Mouse (Mus musculus): Measurements from ENCODE around the gene Gm20388. TPM values are rescaled to one million over a fixed set of nuclear protein-coding genes. Genes with fewer than 3 reads are reported as not detected.

Gene Gm20388
- polyA plus RNA-seq, 1 experiment = 49.7 TPM

DNA sequence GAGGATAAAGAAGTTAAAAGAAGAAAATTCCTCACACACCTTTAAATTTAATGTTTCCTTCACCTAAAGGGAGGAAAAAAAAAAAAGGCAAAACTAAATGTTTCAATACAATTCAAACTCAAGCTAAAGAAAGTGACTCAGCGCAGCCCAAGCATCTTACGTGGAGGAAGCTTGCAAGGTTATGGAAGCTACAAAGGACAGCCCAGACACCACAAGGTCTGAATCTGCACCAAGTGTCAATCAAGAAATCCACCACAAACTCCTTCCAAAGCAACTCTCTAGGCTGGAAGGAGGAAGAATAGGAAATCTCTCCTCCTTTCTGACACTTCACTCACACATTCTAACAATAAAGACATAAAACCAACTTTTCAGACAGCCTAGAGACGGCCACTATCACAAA is 3068.8 kb downstream of the Gm20388 start:
- H3K4me3 ChIP-seq (ENCODE audit: insufficient read depth, low read depth, low read length) = no peak overlapping the region
- DNase-seq = no peak
- H3K4me1 ChIP-seq (ENCODE audit: control insufficient read depth, insufficient read depth, low read length) = peaks cover 27% of the 10 kb centered on the region
- H3K27me3 ChIP-seq (replicated peaks; ENCODE audit: control insufficient read depth, insufficient read depth, low read length) = no peaks in the 10 kb centered on the region
- no peak overlapping the region for H3K27ac ChIP-seq (ENCODE audit: insufficient read depth, low read depth, low read length)
- 81% methylated on average over 3 of the region's 3 CpGs for WGBS
- TF ChIP-seq CTCF (conservative IDR thresholded peaks at IDR 0.05; ENCODE audit: insufficient read depth, insufficient read length, low read depth, low read length) = no peak
- no peak for TF ChIP-seq POLR2A (IDR thresholded peaks at IDR 0.05; ENCODE audit: low read depth, low read length)
- H3K36me3 ChIP-seq (ENCODE audit: control insufficient read depth, insufficient read depth, low read length) = no peaks in the 10 kb centered on the region

DNA sequence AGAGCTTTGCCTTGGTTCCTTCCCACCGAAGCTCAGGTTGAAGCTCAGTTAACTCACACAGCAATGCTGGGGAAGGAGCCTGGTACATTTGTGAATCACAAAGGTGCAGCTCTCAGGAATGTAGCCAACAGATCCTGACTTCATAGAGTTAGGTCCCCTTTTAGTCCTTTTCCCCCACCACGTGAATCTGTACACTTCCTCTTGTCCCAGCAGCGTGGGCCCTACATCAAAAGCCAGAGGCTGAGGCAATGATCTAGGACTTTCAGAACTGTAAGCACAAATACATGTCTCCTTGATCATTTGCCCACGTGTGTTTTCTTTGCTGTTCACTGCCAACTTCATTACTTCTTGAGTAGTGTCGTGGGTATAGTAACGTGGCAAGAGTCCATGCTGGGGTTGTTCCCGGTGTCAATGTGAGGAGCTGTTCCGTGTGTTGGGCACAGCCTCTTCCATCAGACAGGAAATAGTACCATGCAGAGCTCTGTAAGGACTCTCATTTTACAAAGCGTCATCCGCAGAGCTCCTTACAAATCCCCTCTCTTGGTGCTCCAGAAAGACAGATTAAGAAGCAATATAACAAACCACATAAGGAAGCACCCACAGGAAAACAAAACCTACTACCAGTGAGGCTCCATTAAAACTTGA is 3069.3 kb downstream of the Gm20388 start:
- Histone ChIP-seq H3K4me1 (ENCODE audit: control insufficient read depth, insufficient read depth, low read length) (peaks cover 27% of the 10 kb centered on the region), H3K36me3 (ENCODE audit: control insufficient read depth, insufficient read depth, low read length) (no peaks in the 10 kb centered on the region), H3K27ac (ENCODE audit: insufficient read depth, low read depth, low read length) (no peak overlapping the region), H3K4me3 (ENCODE audit: insufficient read depth, low read depth, low read length) (no peak overlapping the region), H3K27me3 (replicated peaks; ENCODE audit: control insufficient read depth, insufficient read depth, low read length) (no peaks in the 10 kb centered on the region)
- no peak for DNase-seq
- 41% methylated on average over 10 of the region's 10 CpGs for WGBS
- no peak for TF ChIP-seq CTCF (conservative IDR thresholded peaks at IDR 0.05; ENCODE audit: insufficient read depth, insufficient read length, low read depth, low read length)

GRCm38 (mm10) chr8:122981646-122982045 is 3071.0 kb downstream of the Gm20388 start:
- Histone ChIP-seq H3K27ac (ENCODE audit: insufficient read depth, low read depth, low read length) (no peak overlapping the region), H3K4me1 (ENCODE audit: control insufficient read depth, insufficient read depth, low read length) (peaks cover 30% of the 10 kb centered on the region), H3K36me3 (ENCODE audit: control insufficient read depth, insufficient read depth, low read length) (no peaks in the 10 kb centered on the region), H3K4me3 (ENCODE audit: insufficient read depth, low read depth, low read length) (no peak overlapping the region), H3K27me3 (replicated peaks; ENCODE audit: control insufficient read depth, insufficient read depth, low read length) (no peaks in the 10 kb centered on the region)
- 61% methylated on average over 5 of the region's 5 CpGs for WGBS
- no peak for DNase-seq
- no peak for TF ChIP-seq CTCF (conservative IDR thresholded peaks at IDR 0.05; ENCODE audit: insufficient read depth, insufficient read length, low read depth, low read length)
- no peak for TF ChIP-seq POLR2A (IDR thresholded peaks at IDR 0.05; ENCODE audit: low read depth, low read length)

- WGBS = 38% methylated on average over 19 of the region's 19 CpGs
- no peak overlapping the region for H3K27ac ChIP-seq (ENCODE audit: insufficient read depth, low read depth, low read length)
- peak; percentile 67 for DNase-seq
These were observed 3072.7 kb downstream of the Gm20388 start for GRCm38 (mm10) chr8:122983178-122983942.

GRCm38 (mm10) chr8:122984175-122984574 is 3073.5 kb downstream of the Gm20388 start:
- 76% methylated on average over 3 of the region's 3 CpGs for WGBS
- Histone ChIP-seq H3K27ac (ENCODE audit: insufficient read depth, low read depth, low read length) (no peak overlapping the region), H3K4me1 (ENCODE audit: control insufficient read depth, insufficient read depth, low read length) (peaks cover 33% of the 10 kb centered on the region), H3K4me3 (ENCODE audit: insufficient read depth, low read depth, low read length) (no peak overlapping the region), H3K36me3 (ENCODE audit: control insufficient read depth, insufficient read depth, low read length) (no peaks in the 10 kb centered on the region), H3K27me3 (replicated peaks; ENCODE audit: control insufficient read depth, insufficient read depth, low read length) (no peaks in the 10 kb centered on the region)
- no peak for DNase-seq
- TF ChIP-seq CTCF (conservative IDR thresholded peaks at IDR 0.05; ENCODE audit: insufficient read depth, insufficient read length, low read depth, low read length) (no peak), POLR2A (IDR thresholded peaks at IDR 0.05; ENCODE audit: low read depth, low read length) (no peak)

More at GRCm38 (mm10) chr8:122983178-122983942, 3072.7 kb downstream of the Gm20388 start:
- no peak overlapping the region for H3K4me3 ChIP-seq (ENCODE audit: insufficient read depth, low read depth, low read length)
- no peak for TF ChIP-seq POLR2A (IDR thresholded peaks at IDR 0.05; ENCODE audit: low read depth, low read length)
- TF ChIP-seq CTCF (conservative IDR thresholded peaks at IDR 0.05; ENCODE audit: insufficient read depth, insufficient read length, low read depth, low read length) = peak; percentile 61
- H3K27me3 ChIP-seq (replicated peaks; ENCODE audit: control insufficient read depth, insufficient read depth, low read length) = no peaks in the 10 kb centered on the region
- H3K4me1 ChIP-seq (ENCODE audit: control insufficient read depth, insufficient read depth, low read length) = peaks cover 33% of the 10 kb centered on the region
- no peaks in the 10 kb centered on the region for H3K36me3 ChIP-seq (ENCODE audit: control insufficient read depth, insufficient read depth, low read length)

GRCm38 (mm10) chr8:122986501-122987184 is 3076.0 kb downstream of the Gm20388 start:
- no peak for DNase-seq
- peaks cover 42% of the 10 kb centered on the region for H3K4me1 ChIP-seq (ENCODE audit: control insufficient read depth, insufficient read depth, low read length)
- WGBS = 62% methylated on average over 8 of the region's 8 CpGs

DNA sequence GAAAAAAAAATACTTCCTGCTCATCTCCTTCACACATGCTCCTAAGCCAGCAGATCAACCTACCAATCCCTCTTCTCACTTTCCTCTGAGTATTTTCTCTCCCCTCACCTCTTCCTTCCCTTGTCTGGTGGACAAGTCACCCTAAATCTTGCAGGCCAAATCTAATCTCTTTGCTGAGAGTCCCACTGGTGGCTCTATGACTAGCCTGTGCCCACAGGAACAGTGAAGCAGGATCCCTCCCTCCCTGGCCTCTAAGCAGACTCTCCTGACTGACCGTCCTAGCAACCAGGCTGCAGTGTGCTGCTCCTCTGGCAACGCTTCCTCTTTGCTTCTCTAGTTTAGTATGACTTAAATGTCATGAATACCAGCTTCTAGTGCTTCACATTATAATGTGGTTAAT is 3076.6 kb downstream of the Gm20388 start:
- Histone ChIP-seq H3K36me3 (ENCODE audit: control insufficient read depth, insufficient read depth, low read length) (no peaks in the 10 kb centered on the region), H3K27ac (ENCODE audit: insufficient read depth, low read depth, low read length) (no peak overlapping the region), H3K27me3 (replicated peaks; ENCODE audit: control insufficient read depth, insufficient read depth, low read length) (no peaks in the 10 kb centered on the region), H3K4me1 (ENCODE audit: control insufficient read depth, insufficient read depth, low read length) (peaks cover 46% of the 10 kb centered on the region), H3K4me3 (ENCODE audit: insufficient read depth, low read depth, low read length) (no peak overlapping the region)
- 6% methylated on average over 2 of the region's 2 CpGs for WGBS
- DNase-seq = no peak
- TF ChIP-seq CTCF (conservative IDR thresholded peaks at IDR 0.05; ENCODE audit: insufficient read depth, insufficient read length, low read depth, low read length) (no peak), POLR2A (IDR thresholded peaks at IDR 0.05; ENCODE audit: low read depth, low read length) (no peak)

More at GRCm38 (mm10) chr8:122986501-122987184, 3076.0 kb downstream of the Gm20388 start:
- no peak overlapping the region for H3K27ac ChIP-seq (ENCODE audit: insufficient read depth, low read depth, low read length)
- H3K27me3 ChIP-seq (replicated peaks; ENCODE audit: control insufficient read depth, insufficient read depth, low read length) = no peaks in the 10 kb centered on the region
- H3K4me3 ChIP-seq (ENCODE audit: insufficient read depth, low read depth, low read length) = no peak overlapping the region
- TF ChIP-seq POLR2A (IDR thresholded peaks at IDR 0.05; ENCODE audit: low read depth, low read length) (no peak), CTCF (conservative IDR thresholded peaks at IDR 0.05; ENCODE audit: insufficient read depth, insufficient read length, low read depth, low read length) (no peak)
- H3K36me3 ChIP-seq (ENCODE audit: control insufficient read depth, insufficient read depth, low read length) = no peaks in the 10 kb centered on the region

Data from kidney, adult 2 months (tissue).